Mouse (Mus musculus): ENCODE measurements around the gene Lrrc2.

DNA sequence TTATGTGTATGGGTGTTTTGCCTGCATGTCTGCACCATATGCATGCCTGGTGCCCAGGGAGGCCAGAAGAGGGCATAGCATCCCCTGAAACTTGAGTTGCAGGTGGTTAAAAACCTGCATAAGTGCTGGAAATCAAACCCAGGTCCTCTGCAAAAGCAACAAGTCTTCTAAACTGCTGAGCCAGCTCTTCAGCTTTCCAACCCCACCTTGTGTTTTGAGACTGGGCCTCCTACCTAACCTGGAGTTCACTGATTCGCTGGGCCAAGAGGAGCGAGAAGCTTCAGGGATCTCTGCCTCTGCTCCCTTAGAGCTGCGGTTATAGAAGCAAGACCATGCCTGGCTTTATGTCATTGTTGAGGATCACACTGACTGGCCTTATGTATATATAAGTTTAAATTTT is 1.2 kb upstream of the Lrrc2 start:
- no peak for TF ChIP-seq CTCF (IDR thresholded peaks at IDR 0.05; ENCODE audit: extremely low read depth, insufficient read depth, insufficient read length, insufficient replicate concordance)
- no peak for TF ChIP-seq POLR2A (IDR thresholded peaks at IDR 0.05; ENCODE audit: low read depth, low read length)
